Mouse (Mus musculus) urinary bladder, postnatal 14 days (tissue): ENCODE data around the gene Eno1.
A peak's percentile ranks its signal among the peaks of the same experiment; 100 is the strongest.

Source experiments
- DNase-seq: peaks from one replicate; pipeline ENCODE4 v3.0.0; 2021; ENCODE audit warnings: low spot score

Eno1 gene

DNA sequence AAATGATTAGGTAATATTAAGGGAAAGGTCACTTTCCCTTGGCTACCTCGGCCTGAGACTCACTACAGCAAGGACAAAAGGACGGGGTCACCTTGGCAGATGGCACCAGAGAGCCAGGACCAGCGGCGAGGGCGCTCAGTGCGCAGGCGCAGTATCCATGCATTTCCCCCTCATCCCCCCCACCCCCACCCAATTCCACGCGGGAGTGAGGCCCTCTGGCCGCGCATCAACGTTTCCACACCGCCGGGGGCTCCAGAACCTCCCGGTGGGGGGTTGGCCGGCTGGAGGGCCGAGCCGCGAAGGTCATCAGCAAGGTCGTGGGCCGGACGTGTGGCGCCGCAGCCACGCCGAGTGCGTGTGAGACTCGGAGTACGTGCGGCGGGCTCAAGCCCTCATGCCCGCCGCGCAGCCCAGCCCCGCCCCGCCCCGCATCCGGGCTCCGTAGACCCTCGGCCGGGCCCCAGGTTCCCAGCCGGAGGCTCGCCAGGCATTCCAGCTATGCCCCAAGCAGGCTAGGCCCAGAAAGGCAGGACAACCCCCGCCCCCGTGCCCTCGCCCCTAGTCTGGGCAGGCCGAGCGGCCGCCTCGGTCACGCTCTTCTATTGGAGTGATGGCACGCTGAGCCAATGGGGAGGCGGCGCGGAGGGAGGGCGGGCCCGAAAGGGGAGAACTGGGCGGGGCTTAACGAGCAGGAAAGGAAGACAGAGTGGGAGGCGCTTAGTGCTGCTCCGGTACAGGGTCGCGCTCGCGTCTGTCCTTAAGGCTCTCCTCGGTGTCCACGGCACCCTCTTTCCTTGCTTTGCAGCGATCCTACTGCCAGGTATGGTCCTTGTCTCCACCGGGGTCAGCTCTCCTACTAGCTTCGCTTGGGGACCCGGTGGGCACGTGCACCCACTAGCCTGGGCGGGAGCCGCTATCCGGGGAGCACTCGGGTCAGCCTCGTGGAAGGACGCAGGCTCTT is at the start of gene Eno1:
Eno1 (plus strand) TSS at position 201 of the 961 bp plus-strand sequence.
- DNase-seq = peak; percentile 97

DNA sequence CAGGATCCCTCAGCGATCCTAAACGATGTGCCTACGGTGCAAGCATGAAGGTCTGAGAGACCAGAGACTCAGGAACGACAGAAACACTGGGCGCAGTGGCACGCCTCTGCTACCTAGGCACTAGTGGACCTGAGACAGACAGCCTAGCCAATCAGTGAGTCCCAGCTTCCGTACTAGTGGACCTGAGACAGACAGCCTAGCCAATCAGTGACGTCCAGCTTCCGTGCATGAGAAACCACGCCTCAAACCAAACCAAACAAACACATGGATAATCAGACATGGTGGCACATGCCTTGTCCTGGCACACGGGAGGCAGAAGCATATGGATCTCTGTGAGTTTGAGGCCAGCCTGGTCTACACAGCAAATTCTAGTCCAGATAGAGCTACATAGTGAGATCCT is 48.3 kb upstream of the Eno1 start:
- DNase-seq = no peak

DNA sequence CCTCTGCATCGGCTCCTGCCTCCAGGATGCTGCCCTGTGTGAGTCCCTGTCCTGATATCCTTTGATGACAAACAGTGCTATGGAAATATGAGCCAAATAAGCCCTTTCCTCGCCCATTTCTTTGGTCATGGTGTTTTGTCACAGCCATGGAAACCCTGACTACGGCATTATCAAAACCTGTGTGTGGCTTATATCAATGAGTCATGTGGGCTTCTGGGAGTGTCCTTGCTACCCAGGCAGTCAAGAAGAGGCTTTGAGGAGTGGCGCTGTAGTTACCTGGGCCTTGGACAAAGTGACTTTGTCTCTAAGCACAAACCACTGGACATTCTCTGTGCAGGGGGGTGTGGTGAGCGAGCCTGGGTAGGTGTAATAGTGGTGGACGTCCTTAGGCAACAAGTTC is 44.3 kb upstream of the Eno1 start:
- no peak for DNase-seq

DNA sequence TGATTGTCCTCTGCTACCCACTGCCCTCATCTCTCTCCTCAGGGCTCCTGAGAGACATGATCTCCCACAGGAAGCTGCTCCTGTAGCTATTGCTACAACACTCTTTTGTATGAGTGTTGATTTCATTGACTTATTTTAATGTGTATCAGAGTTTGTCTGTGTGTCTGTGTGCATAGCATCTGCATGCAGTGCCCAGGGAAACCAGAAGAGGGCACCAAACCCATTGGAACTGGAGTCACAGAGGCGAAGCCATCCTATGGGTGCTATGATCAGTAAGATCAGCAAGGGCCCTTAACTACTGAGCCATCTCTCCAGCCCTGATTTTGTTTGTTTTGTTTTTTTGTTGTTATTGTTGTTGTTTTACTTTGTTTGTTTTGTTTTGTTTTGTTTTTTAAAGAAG is 42.6 kb upstream of the Eno1 start:
- peak; percentile 36 for DNase-seq

DNA sequence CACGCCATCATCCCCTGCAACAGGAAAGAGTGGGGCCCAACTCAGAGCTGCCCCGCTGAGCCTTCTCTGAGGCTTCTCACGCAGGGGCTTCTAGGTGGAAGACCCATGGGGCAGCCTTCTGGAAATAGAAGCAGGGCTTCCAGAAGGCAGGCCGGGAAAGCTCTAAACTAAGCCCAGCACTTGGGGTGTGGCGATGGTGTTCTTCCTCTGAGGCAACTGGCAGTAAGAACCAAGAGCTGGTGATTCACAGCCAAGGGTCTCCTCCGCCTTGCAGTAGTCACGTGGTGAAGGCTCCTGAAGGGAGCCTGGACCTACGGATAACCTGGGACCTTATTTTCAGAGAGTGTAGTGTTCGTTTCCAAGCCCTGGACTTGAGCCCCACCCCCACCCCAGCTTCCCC is 38.3 kb upstream of the Eno1 start:
- DNase-seq = no peak

DNA sequence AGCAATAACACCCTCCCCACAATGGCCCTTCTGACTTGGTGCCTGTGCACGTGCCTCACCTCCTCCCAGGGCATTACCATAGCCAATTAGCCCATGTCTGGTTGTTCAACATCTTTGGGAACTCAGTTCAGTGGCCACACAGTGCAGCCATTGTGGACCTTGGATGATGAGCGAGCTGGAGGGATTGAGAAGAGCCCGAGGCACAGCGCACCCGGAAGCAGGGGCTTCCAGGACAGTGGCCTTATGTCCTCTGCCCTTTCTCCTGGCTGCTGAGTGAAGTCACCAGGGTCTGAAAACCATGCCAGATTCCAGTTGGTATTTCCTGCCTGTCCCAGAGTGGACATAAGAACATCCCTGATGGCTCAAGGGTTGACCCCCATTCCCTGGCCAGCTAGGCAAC is 35.3 kb upstream of the Eno1 start, which contains the start of gene Car6:
Car6 (minus strand) TSS at position 101 of the 400 bp plus-strand sequence.
- no peak for DNase-seq

DNA sequence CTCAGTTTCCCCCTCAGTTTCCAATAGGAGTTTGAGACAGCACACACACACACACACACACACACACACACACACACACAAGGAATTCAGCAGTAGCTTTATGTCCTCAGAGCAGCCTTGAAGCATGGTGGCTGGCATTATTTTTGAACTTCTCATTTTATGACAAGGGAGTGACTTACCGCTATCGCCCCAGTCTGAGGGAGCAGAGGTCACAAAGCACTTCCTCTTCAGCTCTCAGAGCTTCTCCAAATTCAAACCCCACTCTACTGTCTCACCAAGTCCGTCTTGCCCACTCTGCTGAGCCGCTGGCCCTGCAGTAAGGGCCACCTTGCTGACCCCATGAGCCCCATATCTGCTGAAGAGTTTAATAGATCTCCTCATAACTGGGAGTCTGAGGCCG is 33.8 kb upstream of the Eno1 start:
- no peak for DNase-seq

DNA sequence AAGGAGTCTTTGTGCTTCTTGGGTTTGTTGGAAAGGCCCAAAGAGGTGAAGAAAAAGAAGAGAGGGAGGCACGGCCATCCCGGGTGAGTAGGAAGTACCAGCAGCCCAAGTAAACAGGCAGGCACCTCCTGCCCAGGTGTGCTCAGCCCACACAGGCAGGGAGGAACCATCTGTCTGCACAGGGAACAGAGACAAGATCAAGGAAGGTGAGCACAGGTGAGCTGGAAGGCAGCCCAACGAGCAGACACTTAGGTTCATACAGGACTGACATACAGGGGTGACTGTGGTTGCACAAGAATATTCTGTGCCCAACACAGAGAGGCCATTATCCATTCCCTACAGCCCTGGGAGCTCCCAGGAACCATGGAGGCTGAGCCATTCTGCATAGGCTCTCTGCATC is 31.6 kb upstream of the Eno1 start:
- DNase-seq = peak; percentile 11

DNA sequence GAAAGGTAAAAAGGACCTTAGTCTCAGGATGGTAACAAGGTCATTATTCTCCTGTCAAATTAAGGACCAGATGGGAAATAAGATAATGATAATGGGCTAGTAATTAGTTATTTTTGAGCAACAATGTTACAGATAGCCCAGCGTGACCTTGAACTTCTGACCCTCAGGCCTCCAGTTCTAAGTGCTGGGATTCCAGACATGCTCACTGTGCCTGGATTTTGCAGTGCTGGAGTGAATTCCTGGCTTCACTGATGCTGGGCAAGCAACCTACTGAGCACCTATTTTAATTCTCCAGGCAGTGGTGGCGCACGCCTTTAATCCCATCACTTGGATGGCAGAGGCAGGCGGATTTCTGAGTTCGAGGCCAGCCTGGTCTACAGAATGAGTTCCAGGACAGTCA is 26.8 kb upstream of the Eno1 start:
- DNase-seq = no peak

DNA sequence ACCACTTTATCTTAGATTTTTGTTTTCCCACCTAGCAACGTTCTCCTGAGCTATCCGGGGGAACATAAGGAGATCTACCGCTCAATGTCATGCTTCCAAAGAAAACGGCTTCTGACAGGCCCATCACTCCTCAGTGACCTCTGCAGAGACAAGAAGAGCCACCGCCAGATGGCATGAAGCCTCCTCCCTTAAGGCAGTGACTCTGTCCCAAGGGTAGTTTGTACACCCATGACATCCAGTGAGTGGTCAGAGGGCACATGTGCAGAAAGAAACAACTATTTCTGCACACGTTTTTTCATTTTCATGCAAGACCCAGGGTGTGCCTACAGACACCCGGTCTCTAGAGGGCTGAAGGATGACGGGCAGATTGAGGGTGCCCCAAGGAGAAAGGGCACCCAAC is 26.2 kb upstream of the Eno1 start:
- DNase-seq = no peak

DNA sequence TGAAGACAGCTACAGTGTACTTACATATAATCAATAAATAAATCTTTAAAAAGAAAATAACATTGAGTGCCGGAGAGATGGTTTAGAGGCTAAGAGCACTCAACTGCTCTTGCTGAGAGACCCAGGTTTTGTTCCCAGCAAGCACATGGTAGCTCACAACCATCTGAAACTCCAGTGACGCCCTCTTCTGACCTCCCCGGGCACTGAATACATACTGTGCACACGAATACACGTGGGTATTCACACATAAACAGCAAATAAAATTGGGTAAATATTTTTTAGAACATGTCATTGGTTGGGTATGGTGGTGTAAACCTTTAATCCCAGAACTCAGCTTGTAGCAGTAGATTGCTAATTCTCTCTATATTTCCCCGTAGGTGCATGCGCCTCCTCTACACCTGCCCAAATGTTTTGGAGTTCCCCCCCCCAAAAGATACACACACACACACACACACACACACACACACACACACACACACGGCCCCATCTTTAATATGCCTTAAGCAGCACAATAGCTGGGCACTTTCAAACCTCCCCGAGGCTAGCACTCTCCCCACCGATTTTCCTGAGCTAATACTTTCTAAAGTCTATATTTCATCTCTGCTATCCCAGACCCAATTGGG is 24.5 kb upstream of the Eno1 start:
- DNase-seq = no peak

DNA sequence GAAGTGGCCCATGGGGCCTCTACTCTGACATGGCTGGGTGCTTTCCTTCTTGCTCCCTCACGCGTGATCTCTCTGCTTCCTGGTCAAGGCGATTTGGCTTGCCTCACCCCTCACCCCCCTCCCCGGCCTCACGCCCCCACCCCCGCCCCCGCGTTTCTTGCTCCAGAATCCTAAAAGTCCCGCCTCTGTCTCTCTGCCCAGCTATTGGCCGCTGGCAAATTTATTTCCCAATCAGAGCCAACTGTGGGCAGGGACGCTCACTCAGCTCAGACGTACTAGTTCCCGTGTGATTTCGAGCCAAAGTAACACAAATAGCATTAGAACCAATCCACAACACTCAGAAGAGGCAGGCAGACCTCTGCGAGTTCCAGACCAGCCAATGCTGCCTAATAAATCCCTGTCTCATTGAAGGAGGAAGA is 24.0 kb upstream of the Eno1 start:
- DNase-seq = peak; percentile 39

DNA sequence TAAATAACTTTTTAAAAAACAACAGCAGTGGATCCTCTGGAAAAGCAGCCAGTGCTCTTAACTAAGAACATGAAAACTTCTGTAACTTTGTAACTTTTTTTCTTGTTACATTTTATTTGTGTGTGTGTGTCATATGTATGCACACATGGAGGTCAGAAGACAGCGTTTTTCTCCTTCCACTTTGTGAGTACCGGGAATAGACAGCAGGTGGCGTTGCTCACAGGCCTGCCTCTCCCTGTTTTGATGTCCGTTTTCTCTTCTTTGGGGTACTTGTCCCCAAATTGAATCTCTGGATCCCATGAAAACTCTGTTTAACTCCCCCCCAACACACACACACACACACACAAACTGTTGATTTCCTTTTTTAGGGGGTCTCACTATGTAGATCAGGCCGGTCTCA is 22.6 kb upstream of the Eno1 start:
- DNase-seq = no peak

DNA sequence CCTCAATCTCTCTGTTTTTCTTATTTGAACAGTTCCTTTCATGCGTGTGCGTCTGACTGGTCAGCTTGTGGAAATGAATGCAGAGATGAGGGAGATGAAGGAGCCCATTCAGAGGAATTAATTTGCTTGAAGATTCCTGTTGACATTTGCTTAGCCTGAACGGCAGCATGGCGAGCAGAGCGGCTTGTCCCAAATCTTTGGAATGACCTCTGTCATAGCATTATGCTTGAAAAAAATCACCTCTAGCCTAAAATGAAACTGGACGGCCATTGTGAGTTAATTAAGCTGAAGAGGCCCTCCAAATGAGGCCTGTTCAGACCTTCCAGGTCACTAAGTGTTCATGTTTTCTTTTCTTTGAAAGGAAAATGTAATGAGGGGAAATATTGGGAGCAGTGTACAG is 20.1 kb upstream of the Eno1 start:
- no peak for DNase-seq

DNA sequence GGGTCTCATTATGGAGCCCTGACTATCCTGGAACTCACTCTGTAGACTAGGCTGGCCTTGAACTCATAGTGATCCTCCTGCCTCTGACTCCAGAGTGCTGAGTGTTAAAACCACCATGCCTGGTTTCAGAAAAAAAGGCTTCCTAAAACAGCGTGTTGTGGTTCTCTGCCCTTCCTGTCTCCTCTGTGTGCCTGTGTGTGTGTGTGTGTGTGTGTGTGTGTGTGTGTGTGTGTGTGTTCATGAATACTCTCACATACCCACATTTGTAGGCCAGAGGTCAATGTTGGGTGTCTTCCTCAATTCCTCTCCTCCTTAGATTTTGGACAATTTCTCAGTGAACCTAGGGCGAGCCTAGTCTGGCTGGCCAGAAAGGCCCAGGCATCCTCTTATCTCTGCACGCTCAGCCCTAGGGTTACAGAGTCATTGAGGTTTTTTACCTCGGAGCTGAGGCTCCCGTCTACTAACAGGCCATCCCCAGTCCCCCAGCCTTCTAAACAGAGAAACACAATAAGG is 19.4 kb upstream of the Eno1 start:
- DNase-seq = no peak

DNA sequence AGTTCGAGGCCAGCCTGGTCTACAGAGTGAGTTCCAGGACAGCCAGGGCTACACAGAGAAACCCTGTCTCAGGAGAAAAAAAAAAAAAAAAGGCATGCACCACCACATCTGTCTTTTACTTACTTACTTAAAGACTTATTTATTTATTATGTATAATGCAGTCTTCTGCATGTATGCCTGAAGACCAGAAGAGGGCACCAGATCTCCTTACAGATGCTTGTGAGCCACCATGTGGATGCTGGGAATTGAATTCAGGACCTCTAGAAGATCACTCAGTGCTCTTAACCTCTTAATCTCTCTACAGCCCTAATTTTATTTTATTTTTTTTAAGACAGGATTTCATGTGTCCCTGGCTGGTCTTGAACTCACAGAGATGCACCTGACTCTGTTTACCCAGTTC is 18.6 kb upstream of the Eno1 start:
- DNase-seq = no peak

DNA sequence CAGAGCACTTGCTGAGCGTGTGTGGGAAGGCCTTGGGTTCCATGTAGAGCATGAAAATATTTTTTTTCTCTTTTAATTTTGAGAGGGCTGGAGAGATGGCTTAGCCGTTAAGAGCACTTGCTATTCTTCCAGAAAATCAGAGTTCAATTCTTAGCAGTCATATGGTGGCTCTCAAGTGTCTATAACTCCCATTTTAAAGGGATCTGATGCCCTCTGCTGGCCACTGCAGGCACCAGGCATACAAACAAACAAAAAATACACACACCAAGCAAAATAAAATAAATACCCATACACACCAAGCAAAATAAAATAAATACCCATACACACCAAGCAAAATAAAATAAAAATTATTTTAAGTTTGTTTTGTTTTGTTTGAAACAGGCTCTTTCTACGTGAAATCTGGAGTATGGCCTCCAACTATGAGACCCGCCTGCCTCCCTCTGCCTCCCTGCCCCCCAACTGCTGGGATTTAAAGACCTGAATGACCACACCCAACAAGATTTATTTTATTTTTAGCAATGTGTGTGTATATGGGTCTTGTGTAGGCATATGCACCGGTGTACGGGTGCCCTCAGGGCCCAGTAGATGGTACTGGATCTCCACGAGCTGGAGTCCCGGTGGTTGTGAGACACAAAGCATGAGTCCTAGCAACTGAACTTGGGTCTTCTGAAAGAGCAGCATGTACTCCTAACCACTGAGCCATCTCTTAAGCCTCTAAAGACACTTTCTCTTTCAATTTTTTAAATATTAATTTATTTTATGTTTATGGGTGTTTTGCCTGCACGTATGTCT is 16.8 kb upstream of the Eno1 start:
- DNase-seq = peak; percentile 68

DNA sequence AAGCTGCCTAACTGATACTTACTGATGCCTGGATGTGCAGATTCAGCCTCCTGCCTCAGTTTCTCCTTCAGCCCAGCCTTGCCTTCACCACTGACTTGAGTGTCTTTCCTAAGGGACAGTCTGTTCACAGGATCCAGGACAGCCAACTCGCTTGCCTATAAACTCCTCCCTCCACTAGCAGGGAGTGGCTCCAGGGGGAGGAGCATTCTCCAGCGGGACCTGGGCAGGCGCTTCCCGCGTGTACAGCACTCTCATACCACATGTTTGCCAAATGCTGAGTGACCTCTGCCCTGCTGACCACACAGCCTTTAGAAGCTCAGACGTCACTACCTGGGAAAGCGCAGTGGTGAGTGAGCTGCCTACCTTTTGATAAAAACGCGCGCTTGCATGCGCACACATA is 15.9 kb upstream of the Eno1 start:
- peak; percentile 53 for DNase-seq

DNA sequence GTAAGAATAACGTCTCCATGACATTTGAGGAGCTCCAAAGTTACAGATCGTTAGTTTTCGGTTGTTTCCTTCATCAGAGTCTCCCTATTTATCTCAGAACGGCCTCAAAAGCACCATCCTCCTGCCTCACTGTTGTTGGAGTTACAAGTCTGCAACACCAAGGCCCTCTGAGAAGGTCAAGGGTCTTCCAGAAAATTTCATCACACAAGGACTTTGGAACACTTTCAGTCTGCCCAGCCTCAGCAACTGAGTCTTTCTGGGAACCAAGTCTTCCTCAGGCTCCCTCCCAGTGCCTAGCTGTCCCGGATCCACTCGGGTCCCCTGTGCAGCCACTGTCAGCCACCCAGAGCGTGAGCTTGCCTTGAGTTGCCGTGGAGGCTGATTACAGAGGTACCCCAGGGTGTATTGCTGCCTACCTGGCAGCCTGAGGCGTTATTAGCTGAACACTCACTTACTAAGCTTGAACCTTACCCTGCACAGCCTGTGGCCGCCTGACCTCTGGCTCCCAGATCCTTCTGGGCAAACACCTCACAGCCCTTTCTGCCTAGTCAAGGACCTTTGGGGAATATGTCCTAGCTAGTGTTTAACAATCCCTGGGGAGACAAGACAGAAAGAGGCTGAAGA is 15.4 kb upstream of the Eno1 start:
- no peak for DNase-seq

DNA sequence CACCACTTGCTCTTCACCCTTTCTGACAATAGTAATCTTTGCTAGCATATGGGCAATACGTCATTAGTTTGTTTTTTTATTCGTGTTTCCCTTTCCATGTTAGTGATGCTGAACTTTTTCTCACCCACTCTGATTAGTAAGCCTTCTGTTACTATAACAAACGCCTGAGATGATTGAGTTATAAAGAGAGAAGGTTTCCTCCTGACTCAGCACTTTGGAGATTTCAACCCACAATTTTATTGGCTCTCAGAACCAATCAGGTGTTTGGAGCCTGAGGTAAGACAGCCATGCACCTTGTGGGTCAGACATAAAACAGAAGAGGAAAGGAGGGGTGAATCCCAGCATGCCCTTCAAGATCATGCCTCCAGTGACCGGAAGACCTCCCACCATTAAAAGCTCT is 12.7 kb upstream of the Eno1 start:
- DNase-seq = no peak

DNA sequence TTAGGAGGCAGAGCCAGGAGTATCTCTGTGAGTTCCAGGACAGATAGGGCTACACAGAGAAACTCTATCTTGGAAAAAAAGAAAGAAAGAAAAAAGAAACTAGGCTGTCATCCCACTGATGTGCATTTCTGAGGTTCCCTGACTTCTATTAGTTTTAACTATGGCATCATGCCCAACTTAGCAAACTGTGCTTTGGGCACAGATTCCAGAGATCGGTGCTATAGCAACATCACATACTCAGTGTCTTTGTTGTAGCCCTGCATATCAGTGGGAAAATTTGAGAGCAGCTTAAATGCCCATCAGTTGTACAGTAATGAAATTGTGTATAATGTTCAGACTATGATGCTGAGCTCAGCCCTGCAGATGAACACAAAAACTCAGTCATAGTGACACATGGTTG is 10.8 kb upstream of the Eno1 start:
- no peak for DNase-seq
